Mouse (Mus musculus) forebrain, postnatal 0 days (tissue): ENCODE measurements around the gene Nme7. TPM values are rescaled to one million over a fixed set of nuclear protein-coding genes. Genes with fewer than 3 reads are reported as not detected.

Source experiments
- ATAC-seq: fragments of 200-750 bp; cut with Nextera tagmentation; 2 replicates; pipeline ENCODE4 v1.8.0; 2017; ENCODE audit warnings: mild to moderate bottlenecking, moderate library complexity
- DNase-seq: peaks from one replicate; pipeline ENCODE4 v3.0.0-alpha.2; 2015
- H3K27ac ChIP-seq: fragments of 300-500 bp; sonication (generic); 2 replicates; pipeline ENCODE4 v1.5.1; 2014; ENCODE audit warnings: low read depth, mild to moderate bottlenecking, antibody characterized with exemption, low read length, moderate library complexity, mixed read lengths
- H3K27me3 ChIP-seq: fragments of 300-500 bp; sonication (generic); 2 replicates; pipeline ENCODE4 v1.6.1; 2014; ENCODE audit warnings: mild to moderate bottlenecking, low read length, mixed read lengths; ENCODE audit not compliant: insufficient read depth
- H3K36me3 ChIP-seq: fragments of 300-500 bp; sonication (generic); 2 replicates; pipeline ENCODE4 v1.6.1; 2014; ENCODE audit warnings: mild to moderate bottlenecking, moderate library complexity; ENCODE audit not compliant: insufficient read depth
- H3K4me1 ChIP-seq: fragments of 300-500 bp; sonication (generic); 2 replicates; pipeline ENCODE4 v1.6.1; 2014; ENCODE audit warnings: antibody characterized with exemption; ENCODE audit not compliant: insufficient read depth
- H3K4me2 ChIP-seq: fragments of 300-500 bp; sonication (generic); 2 replicates; pipeline ENCODE4 v1.6.1; 2014; ENCODE audit warnings: low read depth, mild to moderate bottlenecking, moderate library complexity
- H3K4me3 ChIP-seq: fragments of 300-500 bp; sonication (generic); 2 replicates; pipeline ENCODE4 v1.5.1; 2014; ENCODE audit warnings: low read depth, low read length, mixed read lengths
- H3K9ac ChIP-seq: fragments of 300-500 bp; sonication (generic); 2 replicates; pipeline ENCODE4 v1.6.1; 2014; ENCODE audit warnings: mild to moderate bottlenecking
- H3K9me3 ChIP-seq: fragments of 300-500 bp; sonication (generic); 2 replicates; pipeline ENCODE4 v1.6.1; 2016; ENCODE audit warnings: low read length
- CTCF ChIP-seq: sonication (generic); IDR thresholded peaks from 2 replicates; pipeline ENCODE4 v1.5.1; 2016; ENCODE audit warnings: antibody characterized with exemption, control low read depth, low read depth
- WGBS: fragments of 180-500 bp; shearing (Covaris S2); extraction: QIAGEN DNeasy Blood & Tissue Kit; methylation state at CpG from one replicate; pipeline ENCODE4 v1.1.7; 2014; 5-methylcytosine and 5-hydroxymethylcytosine counted together
- polyA plus RNA-seq: library from polyadenylated mRNA; unstranded; fragments of >200 nt; fragmentation: Nextera tagmentation; extraction: Ambion mirVana; gene quantifications from 2 replicates; pipeline ENCODE4 v1.2.1, GENCODE M21; 2015
- total RNA-seq: library from RNA; depleted of rRNA; stranded (reverse); fragments of >200 nt; gene quantifications from 2 replicates; pipeline ENCODE4 v1.2.3, GENCODE M21; 2014

Nme7 gene
- total and polyA plus RNA-seq, 2 experiments from 2014 or later, result 32.1 to 37.7 TPM

DNA sequence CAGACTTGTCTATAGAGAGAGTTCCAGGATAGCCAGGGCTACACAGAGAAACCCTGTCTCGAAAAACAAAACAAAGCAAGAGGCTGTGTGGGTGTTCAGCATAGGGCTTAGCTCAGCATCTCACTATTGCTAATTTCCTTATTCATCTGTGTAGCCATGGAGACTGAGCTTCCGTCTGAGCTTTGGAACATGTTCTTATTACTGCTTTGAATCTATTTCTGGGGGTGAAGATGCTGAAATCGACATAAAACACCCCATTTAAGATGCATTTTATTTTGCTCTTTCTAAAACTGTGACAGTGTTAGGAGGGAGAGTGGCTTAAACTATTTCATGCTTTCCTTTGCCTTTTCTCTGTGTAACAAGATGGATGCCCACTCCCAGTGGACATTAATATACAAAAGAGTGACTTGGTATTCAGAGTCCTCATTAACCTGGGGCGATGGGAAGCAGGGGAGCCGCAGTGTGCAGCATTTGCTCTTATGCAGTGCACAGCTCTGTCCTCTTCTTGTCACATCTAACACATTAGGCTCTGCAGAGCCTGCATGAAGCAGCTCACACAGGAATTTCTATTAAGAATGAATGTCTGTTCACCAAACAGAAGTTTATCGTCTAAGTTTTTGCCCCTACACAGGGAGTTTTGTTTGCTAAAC is 91.3 kb downstream of the Nme7 start:
- no peaks in the 10 kb centered on the region for H3K9me3 ChIP-seq
- peak; percentile 69 for DNase-seq
- 12% methylated on average over 6 of the region's 6 CpGs for WGBS
- TF ChIP-seq CTCF, result no peak
- peak; percentile 95 for ATAC-seq
- H3K27me3 ChIP-seq, result no peaks in the 10 kb centered on the region
- peak overlapping the region; percentile 80 for H3K27ac ChIP-seq
- peak overlapping the region; percentile 11; the same call in 1 of the 2 replicates for H3K4me2 ChIP-seq
- no peaks in the 10 kb centered on the region for H3K36me3 ChIP-seq
- H3K4me3 ChIP-seq, result no peak overlapping the region
- H3K4me1 ChIP-seq, result peaks cover 15% of the 10 kb centered on the region
- 0 out of 2 replicates have a peak overlapping the region, but pooled peaks have one; percentile 40 for H3K9ac ChIP-seq

DNA sequence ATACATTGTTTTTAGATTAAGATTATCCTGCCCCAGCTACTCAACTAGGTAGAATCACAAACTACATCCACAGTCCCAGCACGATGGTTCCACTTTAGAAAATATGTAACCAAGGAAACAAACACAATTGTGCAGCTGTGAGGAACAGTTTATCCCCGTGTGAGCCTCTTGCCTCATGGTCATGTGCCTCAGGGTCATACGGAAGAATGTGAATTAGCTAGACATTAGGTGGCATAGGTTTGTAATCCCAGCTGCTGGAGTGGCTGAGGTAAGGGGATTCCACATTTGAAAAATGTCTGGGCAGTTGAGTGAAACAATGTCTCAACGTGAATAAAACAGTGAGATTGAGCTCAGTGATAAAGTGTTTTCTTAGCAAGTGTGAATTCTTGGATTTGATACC is 93.8 kb downstream of the Nme7 start:
- no peak for DNase-seq
- WGBS, result 41% methylated on average over 4 of the region's 4 CpGs
- no peaks in the 10 kb centered on the region for H3K27me3 ChIP-seq
- H3K9me3 ChIP-seq, result no peaks in the 10 kb centered on the region
- peaks cover 15% of the 10 kb centered on the region for H3K4me1 ChIP-seq
- peaks cover 5% of the 10 kb centered on the region; the same call in 1 of the 2 replicates for H3K36me3 ChIP-seq
- no peak overlapping the region for H3K9ac ChIP-seq
- no peak overlapping the region for H3K27ac ChIP-seq
- ATAC-seq, result no peak
- H3K4me2 ChIP-seq, result no peak overlapping the region
- no peak for TF ChIP-seq CTCF
- no peak overlapping the region for H3K4me3 ChIP-seq

GRCm38 (mm10) chr1:164399578-164399977 is 95.7 kb downstream of the Nme7 start:
- Histone ChIP-seq H3K4me2 (no peak overlapping the region), H3K27ac (no peak overlapping the region), H3K4me3 (no peak overlapping the region), H3K4me1 (peaks cover 15% of the 10 kb centered on the region), H3K27me3 (no peaks in the 10 kb centered on the region), H3K9me3 (no peaks in the 10 kb centered on the region), H3K36me3 (peaks cover 10% of the 10 kb centered on the region; the same call in 1 of the 2 replicates), H3K9ac (no peak overlapping the region)
- 97% methylated on average over 3 of the region's 3 CpGs for WGBS
- no peak for TF ChIP-seq CTCF
- DNase-seq (no peak), ATAC-seq (no peak)

- Histone ChIP-seq H3K4me2 (no peak overlapping the region), H3K9ac (no peak overlapping the region), H3K27me3 (no peaks in the 10 kb centered on the region), H3K4me3 (no peak overlapping the region), H3K36me3 (peaks cover 10% of the 10 kb centered on the region; the same call in 1 of the 2 replicates), H3K9me3 (no peaks in the 10 kb centered on the region), H3K27ac (no peak overlapping the region), H3K4me1 (no peaks in the 10 kb centered on the region)
- WGBS, result 83% methylated on average over 5 of the region's 5 CpGs
- DNase-seq (no peak), ATAC-seq (no peak)
- TF ChIP-seq CTCF, result no peak
These were observed 101.5 kb downstream of the Nme7 start for GRCm38 (mm10) chr1:164405385-164405802.

DNA sequence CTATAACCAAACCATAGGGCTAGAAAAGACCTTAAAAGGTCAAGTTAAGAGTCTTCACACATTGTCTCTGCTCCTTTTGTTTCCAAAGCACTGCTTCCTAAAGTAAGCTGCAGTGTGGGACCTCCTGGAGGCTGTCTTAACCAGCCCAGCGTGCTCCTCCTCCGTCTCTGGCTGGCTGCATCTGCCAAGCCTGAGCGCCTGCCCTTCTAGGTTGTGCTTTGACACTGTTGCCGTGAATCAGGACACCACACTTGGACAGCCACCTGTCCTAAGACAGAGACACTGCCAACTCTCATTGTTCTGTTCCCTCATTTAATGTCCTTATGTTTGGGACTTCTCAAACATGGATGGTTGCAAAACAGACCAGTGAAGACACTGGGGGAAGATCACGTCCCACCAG is 102.6 kb downstream of the Nme7 start:
- no peak overlapping the region for H3K27ac ChIP-seq
- H3K4me2 ChIP-seq, result no peak overlapping the region
- peaks cover 10% of the 10 kb centered on the region; the same call in 1 of the 2 replicates for H3K36me3 ChIP-seq
- H3K9me3 ChIP-seq, result no peaks in the 10 kb centered on the region
- no peak overlapping the region for H3K9ac ChIP-seq
- ATAC-seq (no peak), DNase-seq (no peak)
- H3K4me3 ChIP-seq, result no peak overlapping the region
- 55% methylated on average over 5 of the region's 5 CpGs for WGBS
- no peaks in the 10 kb centered on the region for H3K27me3 ChIP-seq
- TF ChIP-seq CTCF, result no peak
- no peaks in the 10 kb centered on the region for H3K4me1 ChIP-seq

- Histone ChIP-seq H3K4me1 (no peaks in the 10 kb centered on the region), H3K4me3 (no peak overlapping the region), H3K4me2 (no peak overlapping the region), H3K9ac (no peak overlapping the region), H3K27ac (no peak overlapping the region), H3K9me3 (no peaks in the 10 kb centered on the region), H3K27me3 (no peaks in the 10 kb centered on the region), H3K36me3 (0 out of 2 replicates have a peak, but pooled peaks cover 5% of the 10 kb centered on the region)
- DNase-seq (no peak), ATAC-seq (no peak)
- 17% methylated on average over 2 of the region's 2 CpGs for WGBS
- TF ChIP-seq CTCF, result no peak
These were observed 104.7 kb downstream of the Nme7 start for GRCm38 (mm10) chr1:164408655-164409054.

- TF ChIP-seq CTCF, result no peak
- no peak for DNase-seq
- H3K9ac ChIP-seq, result no peak overlapping the region
- H3K9me3 ChIP-seq, result no peaks in the 10 kb centered on the region
- no peaks in the 10 kb centered on the region for H3K27me3 ChIP-seq
- no peak for ATAC-seq
- H3K4me1 ChIP-seq, result no peaks in the 10 kb centered on the region
- 91% methylated on average over 7 of the region's 7 CpGs for WGBS
- H3K36me3 ChIP-seq, result no peaks in the 10 kb centered on the region
- H3K4me2 ChIP-seq, result no peak overlapping the region
- H3K4me3 ChIP-seq, result no peak overlapping the region
- H3K27ac ChIP-seq, result no peak overlapping the region
These were observed 107.4 kb downstream of the Nme7 start for GRCm38 (mm10) chr1:164411306-164411705.
